Mouse (Mus musculus) lung, postnatal 0 days (tissue): ENCODE results near the gene Pde8b. TPM values are rescaled to one million over a fixed set of nuclear protein-coding genes. Genes with fewer than 3 reads are reported as not detected.
"Not testable (repeated sequence)": the region's sequence is repeated elsewhere in the genome, so short reads cannot be mapped to it uniquely, and the experiment has no call there.

Source experiments
- ATAC-seq: fragments of 200-750 bp; cut with Nextera tagmentation; 2 replicates; pipeline ENCODE4 v1.8.0; 2017; ENCODE audit warnings: moderate library complexity
- DNase-seq: peaks from one replicate; pipeline ENCODE4 v3.0.0-alpha.2; 2016; ENCODE audit warnings: low spot score
- H3K27ac ChIP-seq: fragments of 300-500 bp; sonication (generic); 2 replicates; pipeline ENCODE4 v1.5.1; 2014; ENCODE audit warnings: antibody characterized with exemption, mild to moderate bottlenecking, low read length, mixed read lengths
- H3K27me3 ChIP-seq: fragments of 300-500 bp; sonication (generic); replicated peaks from 2 replicates; pipeline ENCODE4 v1.6.1; 2014; ENCODE audit warnings: low read length, mixed read lengths; ENCODE audit not compliant: insufficient read depth
- H3K36me3 ChIP-seq: fragments of 300-500 bp; sonication (generic); 2 replicates; pipeline ENCODE4 v1.6.1; 2014; ENCODE audit warnings: low read length, mixed read lengths; ENCODE audit not compliant: insufficient read depth
- H3K4me1 ChIP-seq: fragments of 300-500 bp; sonication (generic); 2 replicates; pipeline ENCODE4 v1.6.1; 2014; ENCODE audit warnings: antibody characterized with exemption, low read depth, low read length, mixed read lengths; ENCODE audit not compliant: insufficient read depth
- H3K4me2 ChIP-seq: fragments of 300-500 bp; sonication (generic); replicated peaks from 2 replicates; pipeline ENCODE4 v1.6.1; 2014; ENCODE audit warnings: low read depth, mild to moderate bottlenecking, low read length, moderate library complexity, mixed read lengths
- H3K4me3 ChIP-seq: fragments of 300-500 bp; sonication (generic); 2 replicates; pipeline ENCODE4 v1.5.1; 2014; ENCODE audit warnings: low read depth, low read length
- H3K9ac ChIP-seq: fragments of 300-500 bp; sonication (generic); replicated peaks from 2 replicates; pipeline ENCODE4 v1.6.1; 2014; ENCODE audit warnings: low read depth, mild to moderate bottlenecking
- H3K9me3 ChIP-seq: fragments of 300-500 bp; sonication (generic); 2 replicates; pipeline ENCODE4 v1.6.1; 2016; ENCODE audit warnings: low read length, mixed read lengths
- CTCF ChIP-seq: IDR thresholded peaks from 2 replicates; pipeline ENCODE4 v1.5.1; 2016; ENCODE audit warnings: antibody characterized with exemption, mild to moderate bottlenecking
- EP300 ChIP-seq: IDR thresholded peaks from 2 replicates; pipeline ENCODE4 v1.6.1; 2016; ENCODE audit warnings: antibody characterized with exemption, mild to moderate bottlenecking, control low read depth
- WGBS: fragments of 180-500 bp; shearing (Covaris S2); extraction: QIAGEN DNeasy Blood & Tissue Kit; methylation state at CpG from one replicate; pipeline ENCODE4 v1.1.7; 2014; 5-methylcytosine and 5-hydroxymethylcytosine counted together
- polyA plus RNA-seq: library from polyadenylated mRNA; unstranded; fragments of >200 nt; fragmentation: Nextera tagmentation; extraction: Ambion mirVana; gene quantifications from 2 replicates; pipeline ENCODE4 v1.2.1, GENCODE M21; 2015

Gene Pde8b
- polyA plus RNA-seq, 1 experiment from 2014 or later = 18.1 TPM

DNA sequence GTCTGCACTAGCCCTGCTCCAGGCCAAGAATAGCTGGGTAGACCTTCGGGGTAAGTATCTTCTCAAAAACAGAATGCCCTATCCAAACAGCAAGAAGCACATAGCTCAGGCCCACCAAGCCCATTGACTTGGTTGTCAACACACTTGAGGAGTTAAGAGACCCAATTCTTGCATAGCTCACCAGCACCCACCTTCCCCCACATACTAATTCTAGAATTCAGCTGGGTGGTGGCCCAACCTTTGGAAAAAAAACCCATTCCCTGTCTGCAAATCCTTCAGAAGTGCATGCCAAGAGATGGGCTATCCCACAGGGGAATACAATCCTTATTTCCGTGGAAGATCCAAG is 26.7 kb downstream of the Pde8b start:
- Histone ChIP-seq H3K4me3 (peak overlapping the region; percentile 68), H3K4me2 (peak overlapping the region; percentile 84), H3K27me3 (0 out of 2 replicates have a peak, but pooled peaks cover 6% of the 10 kb centered on the region), H3K27ac (peak overlapping the region; percentile 88), H3K9me3 (no peaks in the 10 kb centered on the region), H3K36me3 (no peaks in the 10 kb centered on the region), H3K4me1 (no peaks in the 10 kb centered on the region; the same call in 1 of the 2 replicates), H3K9ac (peak overlapping the region; percentile 54; the same call in 1 of the 2 replicates)
- WGBS = 41% methylated on average over 2 of the region's 2 CpGs
- peak; percentile 63 for ATAC-seq
- DNase-seq = peak; percentile 24
- peak; percentile 62 for TF ChIP-seq EP300
- no peak for TF ChIP-seq CTCF

DNA sequence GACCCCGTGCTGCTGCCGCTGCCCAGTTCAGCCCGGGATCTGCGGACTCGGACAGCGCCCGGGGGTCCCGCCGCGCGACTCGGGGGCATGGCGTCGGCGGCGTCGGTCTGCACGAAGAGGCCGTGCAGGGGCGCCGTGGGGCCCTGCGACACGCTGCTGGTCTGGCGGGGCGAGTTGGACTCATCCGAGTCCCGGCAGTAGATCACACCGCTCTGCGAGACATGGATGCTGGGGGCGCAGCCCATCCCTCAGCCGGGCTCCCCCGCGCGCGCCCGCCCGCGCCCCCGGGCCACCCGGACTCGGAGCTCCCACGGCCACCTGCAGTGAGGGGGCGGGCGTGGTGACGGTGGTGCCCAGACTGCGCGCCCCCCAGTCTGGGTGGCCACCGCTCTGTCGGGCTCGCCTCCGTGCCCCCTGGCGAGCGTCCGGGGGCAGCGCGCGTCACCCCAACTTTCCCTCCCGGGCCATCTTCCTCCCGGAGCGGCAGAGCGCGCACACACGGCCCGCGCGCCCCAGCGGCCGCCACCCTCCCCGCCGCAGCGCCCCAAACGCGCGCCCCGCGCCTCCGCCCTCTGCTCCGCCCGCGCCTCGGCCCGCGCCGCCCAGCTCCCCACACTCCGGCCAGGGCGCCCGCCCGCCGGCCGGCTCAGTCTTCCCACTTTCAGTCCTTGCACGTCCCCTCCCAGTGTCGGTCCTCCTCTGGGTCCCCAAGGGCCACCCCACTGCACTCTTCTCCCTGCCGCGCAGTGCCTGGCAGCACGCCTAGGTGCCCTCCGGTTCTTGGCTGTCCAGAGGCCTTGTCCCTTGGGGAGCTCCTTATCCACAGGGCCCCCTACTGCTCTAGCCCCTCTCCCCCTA is 27.3 kb downstream of the Pde8b start:
- DNase-seq = peak; percentile 62
- peak; percentile 92 for ATAC-seq
- no peaks in the 10 kb centered on the region; the same call in 1 of the 2 replicates for H3K4me1 ChIP-seq
- H3K4me2 ChIP-seq = peak overlapping the region; percentile 84
- TF ChIP-seq EP300 (no peak), CTCF (no peak)
- H3K36me3 ChIP-seq = no peaks in the 10 kb centered on the region
- H3K4me3 ChIP-seq = peak overlapping the region; percentile 68
- H3K9me3 ChIP-seq = no peaks in the 10 kb centered on the region
- 0 out of 2 replicates have a peak, but pooled peaks cover 6% of the 10 kb centered on the region for H3K27me3 ChIP-seq
- H3K27ac ChIP-seq = peak overlapping the region; percentile 88
- under 1% methylated on average over 68 of the region's 96 CpGs for WGBS
- peak overlapping the region; percentile 54 for H3K9ac ChIP-seq

GRCm38 (mm10) chr13:95221882-95222568 is 28.1 kb downstream of the Pde8b start:
- WGBS = 3% methylated on average over 24 of the region's 24 CpGs
- TF ChIP-seq EP300 (no peak), CTCF (no peak)
- Histone ChIP-seq H3K9ac (peak overlapping the region; percentile 54), H3K36me3 (no peaks in the 10 kb centered on the region), H3K4me2 (peak overlapping the region; percentile 84), H3K4me1 (no peaks in the 10 kb centered on the region; the same call in 1 of the 2 replicates), H3K4me3 (peak overlapping the region; percentile 68), H3K9me3 (no peaks in the 10 kb centered on the region), H3K27ac (peak overlapping the region; percentile 88), H3K27me3 (0 out of 2 replicates have a peak, but pooled peaks cover 6% of the 10 kb centered on the region)
- ATAC-seq = no peak
- DNase-seq = no peak

DNA sequence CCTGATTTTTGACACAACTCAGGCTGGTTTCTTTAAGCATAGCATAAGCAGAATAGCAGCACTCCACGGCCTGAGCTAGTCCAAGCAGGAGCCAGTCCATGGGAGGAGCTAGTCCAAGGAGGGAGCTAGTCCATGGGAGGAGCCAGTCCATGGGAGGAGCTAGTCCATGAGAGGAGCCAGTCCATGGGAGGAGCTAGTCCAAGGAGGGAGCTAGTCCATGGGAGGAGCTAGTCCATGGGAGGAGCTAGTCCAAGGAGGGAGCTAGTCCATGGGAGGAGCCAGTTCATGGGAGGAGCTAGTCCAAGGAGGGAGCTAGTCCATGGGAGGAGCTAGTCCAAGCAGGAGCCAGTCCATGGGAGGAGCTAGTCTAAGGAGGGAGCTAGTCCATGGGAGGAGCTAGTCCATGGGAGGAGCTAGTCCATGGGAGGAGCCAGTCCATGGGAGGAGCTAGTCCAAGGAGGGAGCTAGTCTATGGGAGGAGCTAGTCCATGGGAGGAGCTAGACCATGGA is 34.4 kb downstream of the Pde8b start:
- not testable (repeated sequence) for H3K36me3 ChIP-seq, H3K27me3 ChIP-seq, H3K4me1 ChIP-seq, DNase-seq, H3K4me2 ChIP-seq, H3K9ac ChIP-seq, H3K4me3 ChIP-seq, ATAC-seq, H3K9me3 ChIP-seq, H3K27ac ChIP-seq
- WGBS = 39% methylated on average over 1 of the region's 1 CpGs

GRCm38 (mm10) chr13:95212320-95212719 is 37.8 kb downstream of the Pde8b start:
- Histone ChIP-seq H3K36me3 (no peaks in the 10 kb centered on the region), H3K27ac (no peak overlapping the region), H3K9ac (no peak overlapping the region), H3K9me3 (no peaks in the 10 kb centered on the region), H3K4me2 (no peak overlapping the region), H3K27me3 (no peaks in the 10 kb centered on the region), H3K4me3 (no peak overlapping the region), H3K4me1 (no peaks in the 10 kb centered on the region)
- ATAC-seq = no peak
- TF ChIP-seq CTCF (no peak), EP300 (no peak)
- WGBS = 64% methylated on average over 5 of the region's 5 CpGs
- no peak for DNase-seq

GRCm38 (mm10) chr13:95207301-95207700 is 42.8 kb downstream of the Pde8b start:
- H3K4me2 ChIP-seq, H3K4me1 ChIP-seq, H3K9ac ChIP-seq, H3K27me3 ChIP-seq, H3K4me3 ChIP-seq, H3K9me3 ChIP-seq, H3K36me3 ChIP-seq, H3K27ac ChIP-seq: not testable (repeated sequence)
- peak; percentile 36 for DNase-seq
- 58% methylated on average over 7 of the region's 7 CpGs for WGBS
- ATAC-seq = peak; percentile 50; the same call in 1 of the 2 replicates
